Mouse (Mus musculus) right cerebral cortex, adult 2 months (tissue): ENCODE data around the gene Tbxas1.
A peak's percentile ranks its signal among the peaks of the same experiment; 100 is the strongest.

ENCODE experiments used
- DNase-seq, 2 experiments: peaks; one replicate each; pipeline ENCODE4 v3.0.0; 2021 to 2022; ENCODE audit warnings: low spot score in 2 of 2

The Tbxas1 gene

GRCm38 (mm10) chr6:38875258-38876070 is at the start of gene Tbxas1:
TSS of gene Tbxas1 (plus strand) at chr6:38875404.
- DNase-seq = peak; percentile 31 to 52

GRCm38 (mm10) chr6:38825886-38826285 is 49.3 kb upstream of the Tbxas1 start:
- no peak for DNase-seq

GRCm38 (mm10) chr6:38826857-38827256 is 48.3 kb upstream of the Tbxas1 start:
- DNase-seq = no peak

- DNase-seq = no peak
Observed at GRCm38 (mm10) chr6:38827435-38827834, 47.8 kb upstream of the Tbxas1 start.

GRCm38 (mm10) chr6:38828211-38828610 is 47.0 kb upstream of the Tbxas1 start:
- no peak for DNase-seq

GRCm38 (mm10) chr6:38829452-38829851 is 45.8 kb upstream of the Tbxas1 start:
- DNase-seq = no peak

GRCm38 (mm10) chr6:38833721-38834120 is 41.5 kb upstream of the Tbxas1 start:
- no peak for DNase-seq

- DNase-seq = no peak
Observed at GRCm38 (mm10) chr6:38834727-38835126, 40.5 kb upstream of the Tbxas1 start.

- DNase-seq = no peak
Observed at GRCm38 (mm10) chr6:38835217-38835616, 40.0 kb upstream of the Tbxas1 start.

GRCm38 (mm10) chr6:38838061-38838460 is 37.1 kb upstream of the Tbxas1 start:
- DNase-seq = no peak

- no peak for DNase-seq
Observed at GRCm38 (mm10) chr6:38839891-38840290, 35.3 kb upstream of the Tbxas1 start.

GRCm38 (mm10) chr6:38840380-38840779 is 34.8 kb upstream of the Tbxas1 start:
- DNase-seq = no peak

- no peak for DNase-seq
Observed at GRCm38 (mm10) chr6:38840780-38841179, 34.4 kb upstream of the Tbxas1 start.

GRCm38 (mm10) chr6:38841551-38841950 is 33.7 kb upstream of the Tbxas1 start:
- DNase-seq = no peak

GRCm38 (mm10) chr6:38845117-38845516 is 30.1 kb upstream of the Tbxas1 start:
- no peak for DNase-seq

- DNase-seq = no peak
Observed at GRCm38 (mm10) chr6:38845876-38846275, 29.3 kb upstream of the Tbxas1 start.

GRCm38 (mm10) chr6:38846330-38847195 is 28.6 kb upstream of the Tbxas1 start:
- peak; percentile 16 to 18 for DNase-seq

GRCm38 (mm10) chr6:38847447-38847846 is 27.8 kb upstream of the Tbxas1 start:
- DNase-seq = no peak

- no peak for DNase-seq
Observed at GRCm38 (mm10) chr6:38847958-38848910, 27.0 kb upstream of the Tbxas1 start.

- DNase-seq = no peak
Observed at GRCm38 (mm10) chr6:38850715-38851259, 24.4 kb upstream of the Tbxas1 start.

GRCm38 (mm10) chr6:38851740-38852139 is 23.5 kb upstream of the Tbxas1 start:
- no peak for DNase-seq
